Mouse (Mus musculus): ENCODE measurements around the gene Eng.

DNA sequence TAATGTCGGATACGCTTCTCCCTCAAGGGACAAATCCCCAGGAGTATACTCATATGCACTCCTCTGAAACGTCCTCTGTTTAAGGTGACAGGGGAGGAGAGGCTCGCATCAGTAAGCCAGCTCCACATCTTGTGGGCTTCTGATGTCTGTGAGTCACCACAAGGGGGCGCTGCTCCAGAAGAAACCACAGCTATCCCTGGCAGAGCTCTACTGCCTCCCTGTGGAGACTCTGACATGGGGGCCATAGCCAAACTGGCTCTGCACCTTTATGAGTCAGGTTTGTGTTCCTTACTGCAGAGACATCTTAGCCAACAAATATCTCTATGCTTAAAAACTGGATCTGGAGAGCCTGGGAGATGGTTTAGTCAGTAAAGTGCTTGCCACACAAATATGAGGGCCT lies 43.0 kb downstream of the Eng start:
- no peak for TF ChIP-seq MAX (IDR thresholded peaks at IDR 0.05)
- TF ChIP-seq CTCF (IDR thresholded peaks at IDR 0.05; ENCODE audit: control insufficient read depth, insufficient read depth, insufficient read length): peak; percentile 99
- TF ChIP-seq MYOD1 (IDR thresholded peaks at IDR 0.05; ENCODE audit: control insufficient read depth, insufficient read length, low read depth): no peak
- no peak for TF ChIP-seq USF1 (IDR thresholded peaks at IDR 0.05; ENCODE audit: low read depth)
- no peak for TF ChIP-seq CEBPB (IDR thresholded peaks at IDR 0.05; ENCODE audit: low read depth)
- no peak for TF ChIP-seq MYOG (IDR thresholded peaks at IDR 0.05; ENCODE audit: control insufficient read depth, extremely low read depth, insufficient read length)

Data from C2C12 (cell line).